Mouse (Mus musculus) liver, embryonic 14.5 days (tissue): Measurements from ENCODE around the gene Vwa7.
"Not testable (repeated sequence)": the region's sequence is repeated elsewhere in the genome, so short reads cannot be mapped to it uniquely, and the experiment has no call there.

Experiments
- CTCF ChIP-seq: IDR thresholded peaks from 2 replicates; pipeline ENCODE4 v1.5.1; 2016; ENCODE audit warnings: antibody characterized with exemption, low read depth, control low read depth
- EP300 ChIP-seq: IDR thresholded peaks from 2 replicates; pipeline ENCODE4 v1.6.1; 2016; ENCODE audit warnings: antibody characterized with exemption, low read depth

DNA sequence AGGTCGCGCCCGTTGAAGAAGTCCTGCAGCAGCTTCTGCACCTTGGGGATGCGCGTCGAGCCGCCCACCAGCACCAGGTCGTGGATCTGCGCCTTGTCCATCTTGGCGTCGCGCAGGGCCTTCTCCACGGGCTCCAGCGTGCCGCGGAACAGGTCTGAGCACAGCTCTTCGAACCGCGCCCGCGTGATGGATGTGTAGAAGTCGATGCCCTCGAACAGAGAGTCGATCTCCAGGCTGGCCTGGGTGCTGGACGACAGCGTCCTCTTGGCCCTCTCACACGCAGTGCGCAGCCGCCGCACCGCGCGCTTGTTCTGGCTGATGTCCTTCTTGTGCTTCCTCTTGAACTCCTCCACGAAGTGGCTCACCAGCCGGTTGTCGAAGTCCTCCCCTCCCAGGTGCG is 45.5 kb upstream of the Vwa7 start:
- not testable (repeated sequence) for TF ChIP-seq EP300, CTCF
